Mouse (Mus musculus): ENCODE data around the gene Abca17. TPM values are rescaled to one million over a fixed set of nuclear protein-coding genes. Genes with fewer than 3 reads are reported as not detected.

The Abca17 gene
- total RNA-seq, 2 experiments from 2014 or later, result 0.96 to 1.1 TPM

GRCm38 (mm10) chr17:24346831-24347230, 4.0 kb downstream of the Abca17 start:
- DNase-seq, result no peak

- no peak for DNase-seq
These were observed 6.2 kb downstream of the Abca17 start for GRCm38 (mm10) chr17:24344672-24345071.

- no peak for DNase-seq
These were observed 23.2 kb downstream of the Abca17 start for GRCm38 (mm10) chr17:24327656-24328055.

GRCm38 (mm10) chr17:24325051-24325450, 25.8 kb downstream of the Abca17 start:
- no peak for DNase-seq

- DNase-seq, result no peak
These were observed 30.0 kb downstream of the Abca17 start for GRCm38 (mm10) chr17:24320826-24321225.

- peak in 1 of 2 experiments; percentile 37 for DNase-seq
These were observed 43.4 kb downstream of the Abca17 start for GRCm38 (mm10) chr17:24307500-24307899.

- DNase-seq, result no peak
These were observed 50.2 kb downstream of the Abca17 start for GRCm38 (mm10) chr17:24300651-24301050.

- no peak for DNase-seq
These were observed 61.5 kb downstream of the Abca17 start for GRCm38 (mm10) chr17:24289338-24289737.

GRCm38 (mm10) chr17:24288477-24288876, 62.4 kb downstream of the Abca17 start:
- no peak for DNase-seq

- no peak for DNase-seq
These were observed 65.2 kb downstream of the Abca17 start for GRCm38 (mm10) chr17:24285680-24286079.

GRCm38 (mm10) chr17:24283266-24283818, 67.5 kb downstream of the Abca17 start:
- no peak for DNase-seq

- DNase-seq, result no peak
These were observed 68.2 kb downstream of the Abca17 start for GRCm38 (mm10) chr17:24282637-24283036.

- no peak for DNase-seq
These were observed 71.0 kb downstream of the Abca17 start for GRCm38 (mm10) chr17:24279907-24280306.

- no peak for DNase-seq
These were observed 83.7 kb downstream of the Abca17 start for GRCm38 (mm10) chr17:24267133-24267532.

- DNase-seq, result no peak
These were observed 86.1 kb downstream of the Abca17 start for GRCm38 (mm10) chr17:24264766-24265165.

GRCm38 (mm10) chr17:24260516-24260915, 90.4 kb downstream of the Abca17 start:
- no peak for DNase-seq

- no peak for DNase-seq
These were observed 91.2 kb downstream of the Abca17 start for GRCm38 (mm10) chr17:24259702-24260101.

- DNase-seq, result no peak
These were observed 91.9 kb downstream of the Abca17 start for GRCm38 (mm10) chr17:24258981-24259380.

GRCm38 (mm10) chr17:24252329-24252728, 98.5 kb downstream of the Abca17 start:
- DNase-seq, result no peak

GRCm38 (mm10) chr17:24251320-24252069, 99.4 kb downstream of the Abca17 start, which contains the start of gene Ccnf:
Gene Ccnf, minus strand, starts transcription at chr17:24251484.
- peak; percentile 96 for DNase-seq

- DNase-seq, result no peak
These were observed 99.9 kb downstream of the Abca17 start for GRCm38 (mm10) chr17:24250988-24251319.

GRCm38 (mm10) chr17:24248641-24249040, 102.2 kb downstream of the Abca17 start:
- DNase-seq, result no peak

GRCm38 (mm10) chr17:24244061-24244460, 106.8 kb downstream of the Abca17 start:
- DNase-seq, result no peak

GRCm38 (mm10) chr17:24243311-24243969, 107.4 kb downstream of the Abca17 start:
- DNase-seq, result no peak
